Mouse (Mus musculus): ENCODE results near the gene Wnt7b.

- no peak for TF ChIP-seq CTCF (IDR thresholded peaks at IDR 0.05; ENCODE audit: borderline replicate concordance, extremely low read depth, insufficient read depth, insufficient read length)
- TF ChIP-seq POLR2A (IDR thresholded peaks at IDR 0.05; ENCODE audit: borderline replicate concordance, extremely low read depth, insufficient read depth, insufficient read length, poor library complexity, severe bottlenecking): no peak
Observed at GRCm38 (mm10) chr15:85603422-85603821, 21.1 kb upstream of the Wnt7b start.
